Mouse (Mus musculus) kidney, adult 2 months (tissue): ENCODE data around the gene Galnt9. TPM values are rescaled to one million over a fixed set of nuclear protein-coding genes. Genes with fewer than 3 reads are reported as not detected.

Experiments
- DNase-seq: peaks from one replicate; pipeline ENCODE4 v3.0.0; 2021
- H3K27ac ChIP-seq: fragments of 200-500 bp; 2 replicates; pipeline ENCODE4 v1.5.1; 2012; ENCODE audit warnings: low read depth, low read length, control low read depth, inconsistent platforms; ENCODE audit not compliant: insufficient read depth
- H3K27me3 ChIP-seq: fragments of 200-500 bp; replicated peaks from 2 replicates; pipeline ENCODE4 v1.6.1; 2012; ENCODE audit warnings: mild to moderate bottlenecking, moderate library complexity, low read length, inconsistent platforms; ENCODE audit not compliant: control insufficient read depth, insufficient read depth
- H3K36me3 ChIP-seq: fragments of 200-500 bp; 2 replicates; pipeline ENCODE4 v1.6.1; 2012; ENCODE audit warnings: mild to moderate bottlenecking, moderate library complexity, low read length, inconsistent platforms; ENCODE audit not compliant: control insufficient read depth, insufficient read depth
- H3K4me1 ChIP-seq: fragments of 200-500 bp; 2 replicates; pipeline ENCODE4 v1.6.1; 2011; ENCODE audit warnings: low read length; ENCODE audit not compliant: control insufficient read depth, insufficient read depth
- H3K4me3 ChIP-seq: fragments of 200-500 bp; 2 replicates; pipeline ENCODE4 v1.5.1; 2011; ENCODE audit warnings: mild to moderate bottlenecking, low read depth, low read length, control low read depth; ENCODE audit not compliant: insufficient read depth
- CTCF ChIP-seq: fragments of 200-500 bp; conservative IDR thresholded peaks from 2 replicates; pipeline ENCODE4 v1.5.1; 2011; ENCODE audit warnings: low read depth, mild to moderate bottlenecking, control low read depth, low read length, moderate library complexity, mixed read lengths; ENCODE audit not compliant: insufficient read depth, insufficient read length
- POLR2A ChIP-seq: fragments of 200-500 bp; IDR thresholded peaks from one replicate; pipeline ENCODE4 v1.6.1; 2011; ENCODE audit warnings: low read depth, low read length, control low read depth
- WGBS: fragments of 180-500 bp; shearing (Covaris S2); methylation state at CpG from one replicate; pipeline ENCODE4 v1.1.7; 2018; 5-methylcytosine and 5-hydroxymethylcytosine counted together
- polyA plus RNA-seq: library from polyadenylated mRNA; depleted of rRNA; stranded (reverse); fragments of >200 nt; gene quantifications from 2 replicates; pipeline ENCODE4 v1.2.3, GENCODE M21; 2012

Gene Galnt9
- polyA plus RNA-seq, 1 experiment: 0.61 TPM

GRCm38 (mm10) chr5:110516390-110516789 is 27.8 kb upstream of the Galnt9 start:
- no peak for DNase-seq
- H3K36me3 ChIP-seq: no peaks in the 10 kb centered on the region
- TF ChIP-seq CTCF: no peak
- no peak for TF ChIP-seq POLR2A
- H3K27me3 ChIP-seq: no peaks in the 10 kb centered on the region
- no peak overlapping the region for H3K4me3 ChIP-seq
- H3K4me1 ChIP-seq: no peaks in the 10 kb centered on the region
- no peak overlapping the region for H3K27ac ChIP-seq
- 56% methylated on average over 4 of the region's 4 CpGs for WGBS

GRCm38 (mm10) chr5:110518086-110518783 is 25.9 kb upstream of the Galnt9 start:
- no peak overlapping the region for H3K4me3 ChIP-seq
- WGBS: 42% methylated on average over 14 of the region's 14 CpGs
- no peaks in the 10 kb centered on the region for H3K4me1 ChIP-seq
- no peaks in the 10 kb centered on the region for H3K27me3 ChIP-seq
- TF ChIP-seq CTCF (no peak), POLR2A (no peak)
- no peak overlapping the region for H3K27ac ChIP-seq
- no peaks in the 10 kb centered on the region for H3K36me3 ChIP-seq
- no peak for DNase-seq

- Histone ChIP-seq H3K4me3 (no peak overlapping the region), H3K36me3 (no peaks in the 10 kb centered on the region), H3K27ac (no peak overlapping the region), H3K27me3 (no peaks in the 10 kb centered on the region), H3K4me1 (no peaks in the 10 kb centered on the region)
- no peak for DNase-seq
- 93% methylated on average over 4 of the region's 4 CpGs for WGBS
- TF ChIP-seq POLR2A: no peak
- TF ChIP-seq CTCF: no peak
Observed at GRCm38 (mm10) chr5:110520974-110521373, 23.2 kb upstream of the Galnt9 start.

GRCm38 (mm10) chr5:110521822-110522221 is 22.3 kb upstream of the Galnt9 start:
- H3K4me1 ChIP-seq: no peaks in the 10 kb centered on the region
- H3K27me3 ChIP-seq: no peaks in the 10 kb centered on the region
- TF ChIP-seq CTCF (no peak), POLR2A (no peak)
- H3K36me3 ChIP-seq: no peaks in the 10 kb centered on the region
- DNase-seq: no peak
- 66% methylated on average over 7 of the region's 7 CpGs for WGBS
- H3K4me3 ChIP-seq: no peak overlapping the region
- H3K27ac ChIP-seq: no peak overlapping the region

GRCm38 (mm10) chr5:110523296-110523695 is 20.9 kb upstream of the Galnt9 start:
- Histone ChIP-seq H3K36me3 (no peaks in the 10 kb centered on the region), H3K4me3 (no peak overlapping the region), H3K27me3 (no peaks in the 10 kb centered on the region), H3K27ac (no peak overlapping the region), H3K4me1 (no peaks in the 10 kb centered on the region)
- TF ChIP-seq POLR2A (no peak), CTCF (no peak)
- no peak for DNase-seq
- WGBS: 33% methylated on average over 4 of the region's 4 CpGs

DNA sequence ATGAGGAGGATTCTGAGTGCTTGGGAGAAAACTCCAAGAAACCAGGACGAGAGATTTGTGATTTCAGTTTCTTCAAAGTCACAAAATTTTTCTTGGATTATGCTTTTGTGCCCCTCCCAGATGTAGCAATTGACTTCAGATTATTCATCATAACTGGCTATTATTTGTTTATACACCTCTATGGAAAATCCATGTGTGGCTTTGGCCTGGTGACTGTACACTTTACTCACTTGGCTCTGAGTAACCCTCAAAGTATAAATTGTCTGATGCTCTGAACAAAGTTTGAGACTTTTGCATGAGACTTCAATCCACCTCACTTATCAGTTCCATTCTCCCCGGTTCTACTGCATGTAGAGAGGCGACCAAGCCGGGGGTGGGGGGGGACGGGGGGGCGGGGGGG is 18.5 kb upstream of the Galnt9 start:
- 77% methylated on average over 6 of the region's 6 CpGs for WGBS
- TF ChIP-seq POLR2A (no peak), CTCF (no peak)

GRCm38 (mm10) chr5:110526556-110526955 is 17.6 kb upstream of the Galnt9 start:
- no peak for TF ChIP-seq POLR2A
- TF ChIP-seq CTCF: no peak
- Histone ChIP-seq H3K27me3 (no peaks in the 10 kb centered on the region), H3K27ac (no peak overlapping the region), H3K36me3 (no peaks in the 10 kb centered on the region), H3K4me1 (no peaks in the 10 kb centered on the region), H3K4me3 (no peak overlapping the region)
- no peak for DNase-seq
- 82% methylated on average over 4 of the region's 4 CpGs for WGBS

More for the DNA sequence above, 18.5 kb upstream of the Galnt9 start:
- no peaks in the 10 kb centered on the region for H3K27me3 ChIP-seq
- no peaks in the 10 kb centered on the region for H3K36me3 ChIP-seq
- no peaks in the 10 kb centered on the region for H3K4me1 ChIP-seq
- H3K27ac ChIP-seq: no peak overlapping the region
- DNase-seq: no peak
- H3K4me3 ChIP-seq: no peak overlapping the region
